Mouse (Mus musculus) kidney, embryonic 16.5 days (tissue): ENCODE data around the gene Anks1b. TPM values are rescaled to one million over a fixed set of nuclear protein-coding genes. Genes with fewer than 3 reads are reported as not detected.
A peak's percentile ranks its signal among the peaks of the same experiment; 100 is the strongest.

Experiments
- ATAC-seq: fragments of 200-750 bp; cut with Nextera tagmentation; 2 replicates; pipeline ENCODE4 v1.8.0; 2017; ENCODE audit warnings: moderate TSS enrichment; ENCODE audit not compliant: low FRiP score, low TSS enrichment
- H3K27ac ChIP-seq: fragments of 300-500 bp; sonication (generic); 2 replicates; pipeline ENCODE4 v1.5.1; 2014; ENCODE audit warnings: low read length
- H3K27me3 ChIP-seq: fragments of 300-500 bp; sonication (generic); 2 replicates; pipeline ENCODE4 v1.6.1; 2014; ENCODE audit warnings: low read length, control low read depth, mixed read lengths; ENCODE audit not compliant: insufficient read depth
- H3K36me3 ChIP-seq: fragments of 300-500 bp; sonication (generic); 2 replicates; pipeline ENCODE4 v1.6.1; 2014; ENCODE audit warnings: low read length, control low read depth, mixed read lengths; ENCODE audit not compliant: insufficient read depth
- H3K4me1 ChIP-seq: fragments of 300-500 bp; sonication (generic); 2 replicates; pipeline ENCODE4 v1.6.1; 2014; ENCODE audit warnings: low read length, control low read depth, mixed read lengths; ENCODE audit not compliant: insufficient read depth
- H3K4me2 ChIP-seq: fragments of 300-500 bp; sonication (generic); replicated peaks from 2 replicates; pipeline ENCODE4 v1.6.1; 2014; ENCODE audit warnings: low read depth, low read length
- H3K4me3 ChIP-seq: fragments of 300-500 bp; sonication (generic); 2 replicates; pipeline ENCODE4 v1.5.1; 2014; ENCODE audit warnings: mild to moderate bottlenecking, low read length
- H3K9ac ChIP-seq: fragments of 300-500 bp; sonication (generic); replicated peaks from 2 replicates; pipeline ENCODE4 v1.6.1; 2014; ENCODE audit warnings: low read length
- H3K9me3 ChIP-seq: fragments of 300-500 bp; sonication (generic); 2 replicates; pipeline ENCODE4 v1.6.1; 2016; ENCODE audit warnings: low read length, control low read depth
- WGBS: fragments of 180-500 bp; shearing (Covaris S2); extraction: QIAGEN DNeasy Blood & Tissue Kit; methylation state at CpG from one replicate; pipeline ENCODE4 v1.1.7; 2014; 5-methylcytosine and 5-hydroxymethylcytosine counted together
- polyA plus RNA-seq: library from polyadenylated mRNA; unstranded; fragments of >200 nt; fragmentation: Nextera tagmentation; extraction: Ambion mirVana; gene quantifications from 2 replicates; pipeline ENCODE4 v1.2.1, GENCODE M21; 2015

The Anks1b gene
- polyA plus RNA-seq, 1 experiment from 2014 or later, result 2.2 TPM

GRCm38 (mm10) chr10:90835195-90835594, 961.9 kb downstream of the Anks1b start:
- no peak overlapping the region for H3K27ac ChIP-seq
- no peaks in the 10 kb centered on the region for H3K9me3 ChIP-seq
- H3K9ac ChIP-seq, result no peak overlapping the region
- no peak overlapping the region for H3K4me3 ChIP-seq
- no peaks in the 10 kb centered on the region for H3K36me3 ChIP-seq
- no peak for ATAC-seq
- no peaks in the 10 kb centered on the region for H3K4me1 ChIP-seq
- H3K27me3 ChIP-seq, result peaks cover 36% of the 10 kb centered on the region
- no peak overlapping the region for H3K4me2 ChIP-seq

DNA sequence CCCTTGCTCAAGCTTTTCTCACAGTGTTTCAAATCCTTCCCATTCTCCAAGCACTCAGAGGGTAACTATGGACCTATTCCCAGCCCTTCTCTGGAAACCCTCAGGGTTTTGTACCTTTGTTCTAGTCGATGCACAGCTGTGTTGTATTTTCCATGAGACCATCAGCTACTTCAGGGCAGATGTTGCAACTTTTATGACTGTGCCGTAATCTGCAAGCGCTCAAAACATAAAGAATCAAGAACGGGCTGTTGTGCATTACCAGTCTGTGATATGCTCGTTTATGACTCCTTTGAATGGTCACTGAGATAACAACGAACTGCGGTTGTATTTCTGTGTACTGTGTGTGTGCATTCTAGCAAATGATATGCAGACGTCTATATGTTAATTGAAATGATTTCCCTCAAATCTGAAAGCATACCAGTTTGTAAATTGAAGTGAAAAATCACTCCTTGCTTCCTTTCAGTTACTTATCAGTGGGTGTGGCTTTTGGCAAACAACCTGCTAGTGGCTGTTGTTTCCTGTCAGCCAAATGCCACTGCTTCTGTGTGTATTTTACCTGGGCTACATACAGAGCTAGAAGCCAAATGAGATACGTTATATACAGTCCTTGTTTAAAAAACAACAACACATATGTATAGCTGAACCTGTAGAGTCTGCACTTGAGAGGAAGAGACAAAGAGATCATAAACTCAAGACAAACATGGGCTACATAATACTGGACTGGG, 966.5 kb downstream of the Anks1b start:
- no peaks in the 10 kb centered on the region for H3K4me1 ChIP-seq
- WGBS, result 87% methylated on average over 9 of the region's 9 CpGs

GRCm38 (mm10) chr10:90842398-90842797, 969.1 kb downstream of the Anks1b start:
- Histone ChIP-seq H3K4me2 (no peak overlapping the region), H3K27ac (no peak overlapping the region), H3K4me3 (no peak overlapping the region), H3K9ac (no peak overlapping the region), H3K9me3 (no peaks in the 10 kb centered on the region), H3K27me3 (no peaks in the 10 kb centered on the region), H3K4me1 (no peaks in the 10 kb centered on the region), H3K36me3 (no peaks in the 10 kb centered on the region)
- ATAC-seq, result no peak
- WGBS, result 73% methylated on average over 2 of the region's 2 CpGs

More for the DNA sequence above, 966.5 kb downstream of the Anks1b start:
- H3K9me3 ChIP-seq, result no peaks in the 10 kb centered on the region
- H3K27ac ChIP-seq, result no peak overlapping the region
- H3K9ac ChIP-seq, result no peak overlapping the region
- H3K27me3 ChIP-seq, result no peaks in the 10 kb centered on the region
- no peaks in the 10 kb centered on the region for H3K36me3 ChIP-seq
- no peak for ATAC-seq
- H3K4me3 ChIP-seq, result no peak overlapping the region
- H3K4me2 ChIP-seq, result no peak overlapping the region

DNA sequence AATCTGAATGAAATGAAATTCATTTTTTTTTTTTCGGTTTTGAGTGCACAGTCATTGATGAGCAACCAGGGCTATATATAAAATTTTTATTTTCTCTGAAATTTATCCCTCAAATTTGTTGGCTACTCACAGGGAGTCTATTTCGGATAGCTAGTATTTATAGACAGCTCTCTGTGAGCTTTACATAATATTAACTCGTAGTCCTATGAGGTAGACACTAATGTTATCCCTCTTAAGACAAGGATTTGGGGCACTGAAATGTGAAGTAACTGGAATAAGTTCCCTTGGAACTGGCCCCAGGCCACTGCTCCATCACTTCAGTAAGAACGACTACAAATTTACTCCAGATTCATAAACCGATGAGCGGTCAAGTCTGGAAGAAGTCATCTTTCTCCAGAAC, 977.8 kb downstream of the Anks1b start:
- no peak for ATAC-seq
- H3K4me1 ChIP-seq, result peaks cover 4% of the 10 kb centered on the region; the same call in 1 of the 2 replicates
- no peak overlapping the region for H3K27ac ChIP-seq
- H3K4me2 ChIP-seq, result no peak overlapping the region
- no peaks in the 10 kb centered on the region for H3K9me3 ChIP-seq
- 86% methylated on average over 6 of the region's 6 CpGs for WGBS
- no peak overlapping the region for H3K4me3 ChIP-seq
- H3K27me3 ChIP-seq, result no peaks in the 10 kb centered on the region; the same call in 1 of the 2 replicates
- no peaks in the 10 kb centered on the region for H3K36me3 ChIP-seq
- no peak overlapping the region for H3K9ac ChIP-seq

- Histone ChIP-seq H3K27me3 (no peaks in the 10 kb centered on the region; the same call in 1 of the 2 replicates), H3K4me2 (peak overlapping the region; percentile 45), H3K36me3 (no peaks in the 10 kb centered on the region), H3K27ac (no peak overlapping the region), H3K4me1 (peaks cover 4% of the 10 kb centered on the region; the same call in 1 of the 2 replicates), H3K4me3 (no peak overlapping the region), H3K9ac (no peak overlapping the region), H3K9me3 (no peaks in the 10 kb centered on the region)
- WGBS, result 8% methylated on average over 11 of the region's 11 CpGs
- ATAC-seq, result peak; percentile 93
Measured at GRCm38 (mm10) chr10:90851999-90852398, 978.7 kb downstream of the Anks1b start.

GRCm38 (mm10) chr10:90852432-90852831, 979.1 kb downstream of the Anks1b start:
- Histone ChIP-seq H3K4me1 (peaks cover 4% of the 10 kb centered on the region; the same call in 1 of the 2 replicates), H3K4me3 (no peak overlapping the region), H3K36me3 (no peaks in the 10 kb centered on the region), H3K27ac (no peak overlapping the region), H3K4me2 (peak overlapping the region; percentile 45), H3K9ac (no peak overlapping the region), H3K27me3 (no peaks in the 10 kb centered on the region; the same call in 1 of the 2 replicates), H3K9me3 (no peaks in the 10 kb centered on the region)
- peak; percentile 73 for ATAC-seq
- 22% methylated on average over 7 of the region's 7 CpGs for WGBS

DNA sequence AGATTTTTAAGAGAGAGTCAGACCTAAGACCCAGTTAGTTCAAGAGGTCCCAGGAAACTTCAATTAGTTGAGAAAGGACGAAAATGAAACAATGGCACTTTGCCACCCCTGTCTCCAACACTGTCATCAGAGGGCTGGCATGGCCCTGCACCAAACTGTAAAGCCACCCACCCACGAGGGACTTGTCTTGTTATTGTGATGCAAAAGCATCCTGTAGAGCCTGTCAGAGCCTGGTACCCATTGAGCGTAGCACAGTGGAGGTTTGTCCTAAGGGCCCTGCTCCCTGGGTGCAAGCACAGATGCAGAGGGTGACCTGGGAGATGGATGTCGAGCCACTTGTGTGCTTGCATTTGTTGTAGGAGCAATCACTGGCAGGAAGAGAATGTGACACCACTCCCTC, 983.4 kb downstream of the Anks1b start:
- Histone ChIP-seq H3K4me1 (peaks cover 1% of the 10 kb centered on the region; the same call in 1 of the 2 replicates), H3K36me3 (no peaks in the 10 kb centered on the region), H3K27me3 (no peaks in the 10 kb centered on the region), H3K9me3 (no peaks in the 10 kb centered on the region), H3K9ac (no peak overlapping the region), H3K4me2 (no peak overlapping the region), H3K4me3 (no peak overlapping the region), H3K27ac (no peak overlapping the region)
- 40% methylated on average over 4 of the region's 4 CpGs for WGBS
- ATAC-seq, result no peak

DNA sequence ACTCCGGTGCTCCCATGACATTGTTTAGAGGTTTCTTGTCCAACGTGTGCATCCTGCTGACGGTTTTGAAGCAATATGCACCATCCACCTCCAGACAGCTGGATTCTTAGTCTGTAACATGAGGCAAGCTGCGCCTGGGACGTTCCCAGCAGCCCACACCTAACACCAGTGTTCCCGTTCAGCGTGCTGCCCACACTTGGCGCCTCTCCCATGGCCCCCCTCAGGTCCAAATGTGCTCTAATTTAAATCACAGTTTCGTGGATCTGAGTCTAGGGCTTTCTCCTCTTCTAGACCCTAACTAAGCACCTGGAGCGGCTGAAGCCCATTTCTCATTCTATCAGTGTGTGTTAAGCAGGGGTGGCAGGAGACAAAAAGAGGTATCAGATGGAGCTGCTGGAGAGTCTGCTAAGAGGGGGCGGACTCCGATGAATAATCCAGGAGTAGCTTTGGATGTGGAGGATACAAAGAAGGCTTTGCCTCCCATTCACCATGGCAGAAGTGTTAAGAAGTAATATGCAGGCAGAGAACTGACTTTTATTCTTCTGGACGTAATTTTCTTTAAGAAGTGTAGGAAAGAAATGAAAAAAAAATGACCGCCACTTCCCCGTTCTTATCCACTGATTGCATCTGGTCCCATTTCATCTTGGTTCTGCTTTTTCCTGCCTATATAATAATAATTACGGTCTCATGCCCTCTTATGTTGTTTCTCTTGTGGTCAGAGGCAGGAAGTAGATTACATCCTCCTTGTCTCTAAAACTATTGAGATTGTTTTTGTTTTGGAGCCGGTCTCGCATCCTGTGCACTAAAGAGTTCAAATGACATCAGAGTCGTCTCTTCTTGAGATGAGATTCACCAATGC, 986.6 kb downstream of the Anks1b start:
- 74% methylated on average over 19 of the region's 19 CpGs for WGBS
- Histone ChIP-seq H3K27me3 (no peaks in the 10 kb centered on the region), H3K27ac (no peak overlapping the region), H3K4me2 (no peak overlapping the region), H3K4me3 (no peak overlapping the region), H3K4me1 (no peaks in the 10 kb centered on the region), H3K9me3 (no peaks in the 10 kb centered on the region), H3K9ac (no peak overlapping the region), H3K36me3 (no peaks in the 10 kb centered on the region)
- ATAC-seq, result no peak

GRCm38 (mm10) chr10:90863881-90864598, 990.7 kb downstream of the Anks1b start:
- Histone ChIP-seq H3K36me3 (no peaks in the 10 kb centered on the region), H3K9me3 (no peaks in the 10 kb centered on the region), H3K4me3 (no peak overlapping the region), H3K4me1 (no peaks in the 10 kb centered on the region), H3K4me2 (no peak overlapping the region), H3K27me3 (no peaks in the 10 kb centered on the region), H3K27ac (no peak overlapping the region), H3K9ac (no peak overlapping the region)
- WGBS, result 21% methylated on average over 10 of the region's 10 CpGs
- 0 out of 2 replicates have a peak, but pooled peaks have one; percentile 35 for ATAC-seq
